Mouse (Mus musculus) right cerebral cortex, adult 18-20 months (tissue): ENCODE measurements at regions not wholly inside any gene's neighbourhood (a gene's known extent, or its start where the extent isn't known, plus 50 kb on each side); places are given as distances from the start of the nearest gene placed in this dataset.

Experiments
- DNase-seq: peaks from one replicate; pipeline ENCODE4 v3.0.0; 2022; ENCODE audit warnings: mixed read lengths

DNA sequence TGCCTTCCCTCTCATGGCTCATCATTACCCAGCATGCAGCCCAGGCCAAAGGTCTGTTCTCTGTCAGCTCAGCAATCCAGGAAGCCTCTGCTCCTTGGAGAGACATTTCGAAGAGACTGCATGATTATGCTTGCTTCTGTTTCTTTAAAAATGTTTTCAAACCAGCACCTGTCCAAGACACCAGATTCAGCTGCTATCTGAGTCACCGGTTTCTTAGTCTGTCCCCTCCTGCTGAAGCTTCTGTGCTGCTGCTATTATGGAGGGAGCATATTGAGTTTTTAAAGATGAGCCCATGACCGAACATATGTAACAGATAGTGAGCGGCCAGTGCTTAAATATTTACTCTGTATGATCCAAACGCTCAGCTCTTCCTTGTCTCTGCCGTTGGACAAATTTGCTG lies 506.2 kb downstream of the Med13l start:
- peak; percentile 11 for DNase-seq

DNA sequence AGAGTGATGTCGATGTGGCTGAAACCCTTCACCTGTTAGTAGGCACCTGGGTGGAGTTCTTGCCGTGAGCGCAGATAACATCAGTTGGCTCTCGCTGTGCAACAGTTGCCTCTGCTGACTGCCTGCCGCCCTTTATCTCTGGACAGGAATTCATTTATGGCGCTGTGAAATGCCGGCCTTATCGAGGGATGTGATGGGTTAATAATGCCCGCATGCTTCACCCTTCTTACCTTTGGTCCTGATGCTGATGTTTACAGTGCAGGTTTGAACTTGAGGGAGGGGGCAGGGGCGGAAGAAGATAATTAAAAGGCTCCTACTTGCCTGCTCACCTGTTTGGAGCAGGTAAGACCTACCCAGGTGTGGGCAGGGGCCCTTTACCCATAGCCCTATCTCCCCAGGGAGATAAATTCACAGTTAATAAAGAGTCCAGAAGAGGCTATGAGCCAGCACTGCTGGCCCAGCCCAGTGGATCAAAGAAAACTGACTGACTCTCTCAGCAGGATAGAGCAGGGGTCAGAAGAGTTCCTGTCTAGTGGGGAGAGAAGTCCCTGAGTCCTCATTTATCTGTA lies 509.4 kb downstream of the Med13l start:
- no peak for DNase-seq

DNA sequence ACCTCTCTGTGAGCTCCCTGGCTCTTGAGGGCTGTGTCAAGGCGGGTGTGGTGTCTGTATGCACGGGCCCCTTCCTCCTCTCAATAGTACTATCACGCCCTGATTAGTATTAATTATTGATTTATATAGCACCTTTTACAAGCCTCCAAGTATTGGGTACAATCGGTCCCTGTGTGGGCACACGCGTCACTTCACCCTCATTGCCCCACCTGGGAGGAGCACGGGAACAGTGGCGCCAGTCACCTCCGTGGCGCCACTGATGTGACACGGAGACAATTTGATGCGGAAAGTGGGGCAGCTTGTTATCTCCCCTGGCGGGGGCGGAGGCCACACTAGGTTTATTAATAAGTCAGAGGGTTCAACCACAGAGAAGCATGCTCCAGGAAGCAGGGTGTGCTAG lies 512.2 kb downstream of the Med13l start:
- no peak for DNase-seq

DNA sequence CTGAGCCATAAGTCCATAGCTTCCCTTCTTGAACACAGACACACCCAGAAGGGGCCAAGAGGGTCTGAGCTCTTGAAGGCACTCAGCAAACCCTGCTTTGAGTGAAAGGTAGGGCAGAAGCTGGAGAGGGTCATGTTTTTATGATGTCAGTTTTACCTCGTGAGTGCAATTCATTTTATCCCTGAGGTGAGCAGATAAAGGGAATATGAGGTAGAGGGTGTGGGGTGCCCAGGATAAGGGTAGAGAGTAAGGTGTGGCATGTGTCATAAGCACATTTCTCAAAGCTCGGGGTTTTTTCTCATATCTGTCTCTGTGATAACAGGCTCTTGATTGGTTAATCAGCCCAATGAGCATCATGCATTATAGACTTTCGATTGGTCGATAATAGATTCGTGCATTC lies 520.3 kb downstream of the Med13l start:
- DNase-seq: no peak

DNA sequence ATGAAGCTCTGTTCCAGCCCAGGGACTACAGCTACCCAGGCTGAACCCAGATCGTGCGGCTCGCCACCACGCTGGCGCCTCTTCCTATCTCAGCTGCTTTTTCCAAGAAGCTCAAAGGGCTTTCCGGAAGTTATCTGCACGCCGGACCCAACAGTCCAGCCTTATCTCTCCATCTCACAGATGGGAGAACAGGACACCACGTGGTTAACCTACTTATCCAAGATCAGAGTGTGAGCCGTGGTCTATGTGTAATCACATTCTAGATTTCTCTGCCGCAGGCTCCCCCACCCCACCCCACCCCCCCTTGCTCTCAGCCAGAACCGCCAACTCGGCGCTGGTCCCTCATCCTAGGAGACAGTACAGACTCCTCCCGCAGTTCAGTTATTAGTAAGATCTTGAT lies 522.4 kb downstream of the Med13l start:
- no peak for DNase-seq

DNA sequence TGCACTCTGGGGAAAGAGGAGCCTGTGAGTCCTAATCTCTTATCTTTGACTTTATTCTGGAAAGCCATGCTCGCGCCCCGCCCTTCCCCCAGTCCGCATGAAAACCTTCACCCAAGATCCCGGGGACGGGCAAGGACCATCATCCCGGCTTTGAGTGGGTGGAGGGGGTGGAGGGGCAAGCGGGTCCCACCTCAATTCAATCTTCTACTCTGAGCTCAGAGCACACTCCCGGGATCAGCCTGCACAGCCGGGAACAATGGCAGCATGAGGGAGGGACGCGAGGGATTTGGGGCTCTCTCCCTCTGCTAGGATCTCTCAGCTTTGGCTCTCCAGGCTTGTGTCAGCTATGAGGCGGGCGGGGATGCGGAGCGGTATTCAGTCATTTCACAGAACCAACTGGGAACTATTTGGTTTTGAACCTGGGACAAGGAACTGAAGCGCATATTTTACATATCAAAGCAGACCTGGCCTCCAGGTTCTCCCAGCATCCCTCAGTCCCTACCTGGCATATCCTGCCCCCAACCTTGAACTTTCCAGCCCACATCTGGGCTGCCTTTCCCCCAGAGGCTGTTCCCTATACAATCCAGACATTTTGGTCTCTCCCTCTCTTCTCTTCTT lies 537.2 kb downstream of the Med13l start:
- no peak for DNase-seq

DNA sequence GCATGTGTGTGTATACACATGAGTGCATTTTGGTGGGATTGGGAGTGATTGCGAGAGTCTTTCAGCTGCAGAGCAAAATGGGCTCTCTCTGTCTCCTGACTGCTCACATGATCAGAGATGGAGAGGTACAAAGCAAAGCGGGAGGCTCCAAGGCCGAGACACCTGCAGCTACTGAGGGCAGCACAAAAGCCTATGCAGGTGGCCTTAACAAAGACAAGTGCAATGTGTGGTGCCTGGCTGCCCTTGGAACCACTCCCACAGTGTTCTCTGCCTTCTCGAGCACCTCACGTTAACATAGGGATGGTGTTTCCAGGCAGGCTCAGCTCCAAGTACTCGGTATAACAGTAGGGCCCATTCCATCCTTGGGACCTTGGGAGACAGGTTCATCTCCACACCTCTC lies 539.3 kb downstream of the Med13l start:
- no peak for DNase-seq

DNA sequence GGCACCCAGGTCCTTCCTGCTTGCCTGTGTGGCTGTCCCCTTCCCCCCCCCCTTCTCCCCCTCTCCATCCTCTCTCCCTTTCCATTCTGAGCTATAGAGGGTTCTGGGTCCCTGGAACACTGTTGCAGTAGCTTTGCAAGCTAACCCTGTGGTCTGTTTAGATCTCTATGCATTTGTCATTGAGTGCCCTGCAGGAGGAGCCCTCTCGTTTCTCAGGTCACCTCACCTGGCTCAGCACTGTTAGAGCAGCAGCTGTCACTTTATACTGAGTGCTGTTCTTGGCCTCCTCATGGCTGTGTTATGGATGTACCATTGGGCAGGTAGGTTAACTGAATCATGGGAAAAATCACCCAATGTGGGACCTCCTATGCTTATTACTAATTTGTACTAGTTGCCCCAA lies 543.0 kb downstream of the Med13l start:
- DNase-seq: no peak

DNA sequence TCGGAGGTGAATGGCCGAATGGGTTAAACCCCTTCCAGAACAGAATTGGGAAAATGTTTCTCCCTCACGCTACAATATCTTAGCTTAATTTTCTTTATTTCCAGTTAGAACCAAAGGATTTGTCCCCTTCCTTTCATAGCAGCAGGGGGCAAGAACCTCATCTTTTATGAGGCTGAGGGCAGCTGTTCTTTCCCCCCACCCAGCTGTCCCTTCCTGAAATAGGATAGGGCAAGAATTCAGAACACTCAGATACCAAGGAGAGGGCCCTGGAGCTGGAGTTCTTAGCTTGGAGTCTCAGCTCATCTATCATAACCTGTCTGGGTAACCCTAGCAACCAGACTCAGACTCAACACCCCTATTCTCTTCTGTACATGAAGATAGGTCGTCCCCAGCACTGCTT lies 547.4 kb downstream of the Med13l start:
- no peak for DNase-seq

DNA sequence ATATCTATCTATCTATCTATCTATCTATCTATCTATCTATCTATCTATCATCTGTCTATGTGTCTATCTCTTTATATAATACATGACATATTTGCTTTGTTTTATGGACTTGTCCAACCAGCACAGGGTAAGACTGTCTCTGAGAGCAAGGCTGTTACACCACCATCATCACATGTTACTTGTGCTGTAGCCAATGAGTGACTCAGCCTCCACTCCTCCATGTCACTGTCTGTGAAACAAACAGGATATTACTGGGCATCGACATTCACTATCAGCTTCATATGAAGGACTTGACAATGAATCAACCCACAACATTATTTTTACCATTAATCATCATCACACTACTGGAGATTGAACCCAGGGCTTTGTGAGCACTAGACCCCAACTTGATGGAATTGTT lies 549.0 kb downstream of the Med13l start:
- no peak for DNase-seq

DNA sequence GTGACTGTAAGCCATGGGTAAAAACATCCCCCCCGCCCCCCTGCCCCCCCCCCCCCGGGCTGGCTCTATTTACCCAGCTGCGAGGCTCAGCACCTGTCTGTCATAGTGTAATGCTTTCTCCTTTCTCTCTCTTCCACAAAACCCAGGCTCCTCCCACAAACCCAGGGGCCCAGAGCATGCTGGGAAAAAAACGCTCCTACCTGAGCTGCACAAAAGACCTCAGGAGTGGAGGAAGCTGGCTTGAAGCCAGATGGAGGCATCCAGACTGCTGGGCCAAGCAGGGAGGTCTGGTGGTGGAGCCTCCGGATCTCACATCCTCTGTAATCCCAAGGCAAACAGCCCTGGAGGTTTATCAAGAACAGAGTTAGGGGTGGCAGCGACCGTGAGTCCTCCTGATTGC lies 553.6 kb downstream of the Med13l start:
- DNase-seq: no peak

DNA sequence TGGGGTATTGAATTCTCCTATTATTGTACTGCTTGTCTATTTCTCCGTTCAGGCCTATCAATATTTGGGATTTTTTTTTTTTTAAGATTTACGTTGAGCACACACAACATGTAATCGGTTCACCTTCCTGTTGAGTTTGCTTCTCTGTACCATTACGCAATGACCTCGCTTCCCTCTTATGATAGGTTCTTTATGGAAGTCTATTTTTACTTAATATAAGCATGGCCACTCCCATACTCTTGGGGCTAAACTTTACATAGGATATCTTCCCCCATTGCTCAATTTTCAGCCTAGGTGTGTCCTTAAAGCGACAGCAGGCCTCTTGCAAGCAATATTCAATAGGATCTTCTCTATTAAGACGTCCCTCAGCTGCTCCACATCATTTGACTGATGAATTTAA lies 544.7 kb upstream of the Tbx3 start:
- no peak for DNase-seq

DNA sequence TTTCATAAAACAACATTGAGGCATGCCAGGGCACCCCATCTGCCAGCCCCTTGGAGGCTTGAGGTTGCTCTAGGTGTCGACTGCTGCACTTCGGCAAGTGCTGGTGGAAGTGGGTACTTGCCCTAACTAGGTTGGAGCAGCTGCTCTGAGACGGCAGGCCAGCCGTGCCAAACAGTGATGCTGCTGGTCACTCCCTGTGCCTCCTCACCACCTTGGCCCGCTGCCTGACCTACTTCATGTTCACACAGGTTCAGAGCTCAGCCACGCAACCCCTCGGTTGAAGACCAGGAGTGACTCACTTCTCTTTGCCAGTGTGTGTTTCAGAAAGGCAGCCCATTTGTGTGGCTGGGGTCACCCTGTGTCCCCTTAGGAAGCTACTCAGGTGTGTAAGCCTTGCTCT lies 540.3 kb upstream of the Tbx3 start:
- no peak for DNase-seq

DNA sequence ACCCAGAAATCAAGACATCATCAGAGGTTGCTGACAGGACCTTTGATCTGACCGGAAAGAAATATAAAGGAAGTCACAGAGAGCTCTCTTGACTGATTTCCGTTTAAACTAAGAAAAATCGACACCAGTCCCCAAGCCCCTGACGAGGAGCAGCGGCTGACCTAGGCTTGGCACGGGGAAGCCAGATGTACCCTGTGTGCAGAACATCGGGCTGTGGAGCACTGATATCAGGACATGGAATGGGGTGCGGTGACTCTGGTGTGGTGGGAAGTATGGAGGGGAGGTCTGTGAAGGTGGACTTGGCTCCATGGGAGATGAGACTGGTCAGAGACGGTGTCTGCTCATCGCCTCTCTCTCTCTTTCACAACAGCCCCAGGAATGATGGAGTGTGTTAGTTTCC lies 539.0 kb upstream of the Tbx3 start:
- no peak for DNase-seq

DNA sequence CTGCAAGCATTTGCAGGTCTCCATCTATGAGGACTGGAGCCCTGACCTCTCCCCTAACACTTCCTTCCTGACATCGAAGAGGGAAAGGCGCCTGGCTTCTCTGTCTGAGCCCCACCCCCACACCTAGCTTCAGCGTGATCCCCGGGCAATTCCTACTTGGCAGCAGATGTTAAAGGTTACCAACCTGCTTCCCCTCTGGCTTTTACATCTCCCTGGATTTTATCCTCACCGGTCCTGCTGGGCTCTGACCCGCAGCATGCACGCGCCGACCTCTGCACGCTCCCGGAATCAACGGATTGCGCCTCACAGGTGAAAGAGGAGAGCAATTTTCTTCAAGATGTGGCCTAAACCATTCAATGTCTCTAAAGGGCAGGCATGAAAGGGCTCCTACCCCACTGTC lies 537.1 kb upstream of the Tbx3 start:
- no peak for DNase-seq

DNA sequence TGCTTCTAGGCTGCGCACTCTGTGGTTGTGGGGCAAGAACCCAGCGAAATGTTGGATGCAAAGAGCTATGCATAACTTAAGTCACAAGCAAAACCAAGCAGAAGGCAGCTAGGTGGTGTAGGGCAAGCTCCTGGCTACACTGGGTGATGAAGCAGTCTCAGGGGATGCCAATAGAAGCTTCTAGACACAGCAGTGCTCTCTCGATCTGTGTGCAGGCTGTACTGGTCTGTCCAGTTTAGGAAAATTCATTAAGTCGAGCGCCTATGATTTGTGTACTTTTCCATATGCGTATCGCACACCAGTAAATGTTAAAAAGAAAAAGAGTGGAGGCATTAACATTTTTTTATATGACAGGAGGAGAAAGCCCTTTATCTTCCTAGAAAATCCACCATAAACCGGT lies 533.6 kb upstream of the Tbx3 start:
- no peak for DNase-seq

DNA sequence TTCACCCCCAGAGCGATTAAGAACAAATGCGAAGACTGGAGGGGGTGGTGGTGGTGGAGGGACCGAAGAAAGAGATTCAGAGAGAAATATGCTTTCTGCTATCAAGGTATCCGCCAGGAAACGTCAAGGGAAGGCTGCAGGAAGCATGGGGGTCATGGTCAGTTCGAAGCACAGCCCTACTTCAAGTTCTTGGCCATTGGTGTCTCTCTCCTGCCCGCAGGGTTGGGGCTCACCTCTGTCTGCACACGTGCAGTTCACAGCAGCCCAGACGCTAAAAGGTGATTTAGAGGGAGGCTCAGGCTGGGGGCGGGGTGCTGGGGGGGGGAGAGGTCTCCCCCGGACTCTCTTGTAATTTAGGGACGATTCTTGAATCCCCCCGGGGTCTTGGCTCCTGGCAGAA lies 533.1 kb upstream of the Tbx3 start:
- DNase-seq: no peak

DNA sequence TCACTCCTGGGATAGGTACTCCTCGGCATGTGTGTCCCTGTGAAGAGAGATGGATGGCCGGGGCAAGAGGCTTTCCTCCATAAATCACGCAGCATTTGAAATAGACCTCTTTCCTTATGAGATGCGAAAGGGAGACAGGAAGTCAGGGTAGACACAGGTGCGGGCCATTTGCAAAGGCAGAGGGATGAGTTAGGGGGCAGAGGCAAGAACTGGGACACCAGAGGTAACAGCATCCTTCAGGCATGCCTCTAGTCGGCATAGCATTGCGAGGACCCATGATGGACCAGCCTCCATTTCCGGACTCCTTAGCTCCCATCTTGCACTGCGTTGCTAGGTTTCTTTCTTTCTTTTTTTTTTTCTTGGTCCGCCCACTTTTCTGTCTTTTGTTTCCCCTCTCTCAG lies 532.6 kb upstream of the Tbx3 start:
- no peak for DNase-seq

DNA sequence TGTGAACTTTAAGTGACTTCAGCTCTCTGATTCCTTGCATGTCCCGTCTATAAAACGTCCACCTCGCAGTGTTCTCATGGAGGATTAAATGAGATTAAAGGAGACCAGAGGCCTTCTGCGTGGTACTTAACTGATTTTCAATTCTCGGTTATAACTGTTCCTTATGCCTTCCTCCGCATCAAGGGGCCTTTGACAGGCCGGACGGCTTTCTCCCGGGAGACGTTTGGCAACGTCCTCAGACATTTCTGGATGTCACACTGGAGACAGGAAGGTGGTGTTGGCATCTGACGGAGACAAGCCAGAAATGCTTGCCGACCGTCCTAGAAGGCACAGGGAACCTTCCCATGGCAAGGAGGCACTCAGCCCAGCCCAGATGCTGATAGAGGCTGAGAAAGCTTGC lies 532.2 kb upstream of the Tbx3 start:
- DNase-seq: no peak

DNA sequence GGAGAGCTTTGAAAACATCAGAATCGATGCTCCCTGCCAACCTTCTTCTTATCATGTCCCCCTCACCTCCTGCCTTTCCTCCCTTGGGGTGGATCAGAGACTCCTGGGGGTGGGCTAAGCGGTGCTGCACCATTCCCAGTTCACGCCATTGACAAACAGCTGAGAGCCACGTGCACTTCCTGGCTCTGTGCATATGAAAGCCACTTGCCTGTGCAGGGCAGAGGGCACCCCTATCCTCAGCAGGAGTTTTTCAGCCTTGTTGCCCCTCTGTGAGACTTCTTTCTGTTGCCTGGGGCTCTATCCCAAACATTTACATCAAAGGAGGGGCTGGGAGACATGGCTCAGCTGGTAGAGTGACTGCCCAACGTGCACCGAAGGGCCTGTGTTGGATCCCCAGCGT lies 531.1 kb upstream of the Tbx3 start:
- DNase-seq: no peak

DNA sequence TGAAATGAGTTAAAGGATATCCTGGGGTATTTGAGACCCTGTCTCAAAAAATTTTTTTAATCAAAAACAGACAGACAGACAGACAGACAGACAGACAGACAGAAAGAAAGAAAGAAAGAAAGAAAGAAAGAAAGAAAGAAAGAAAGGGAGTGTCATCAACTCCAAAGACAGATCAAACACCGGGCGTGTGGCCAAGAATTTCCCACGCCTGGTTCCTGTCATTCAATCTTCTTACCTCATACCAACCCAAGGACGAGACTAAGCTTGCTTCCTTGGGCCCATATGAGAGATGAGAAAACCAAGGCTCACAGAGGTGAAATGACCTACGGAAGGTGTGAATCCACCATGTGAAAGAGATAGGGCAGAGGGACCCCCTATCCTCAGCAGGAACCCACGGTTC lies 530.7 kb upstream of the Tbx3 start:
- no peak for DNase-seq

DNA sequence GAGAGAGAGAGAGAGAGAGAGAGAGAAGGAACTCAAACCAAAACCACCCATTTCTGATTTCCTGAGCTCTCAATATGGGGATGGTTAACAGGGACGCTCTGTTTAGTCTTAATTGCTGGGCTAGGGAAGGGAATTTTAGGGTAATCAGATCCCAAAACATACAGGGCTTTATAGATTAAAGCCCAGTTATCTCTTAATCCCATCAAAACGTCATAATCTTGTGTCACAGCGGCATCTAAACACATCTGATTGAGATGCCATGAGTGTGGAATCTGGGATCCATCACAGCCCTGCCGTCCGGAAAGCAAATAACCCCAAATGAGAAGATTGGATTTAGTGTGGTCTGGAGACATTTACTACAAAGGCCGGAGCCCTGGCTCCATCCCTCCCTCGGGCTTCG lies 527.1 kb upstream of the Tbx3 start:
- DNase-seq: no peak

DNA sequence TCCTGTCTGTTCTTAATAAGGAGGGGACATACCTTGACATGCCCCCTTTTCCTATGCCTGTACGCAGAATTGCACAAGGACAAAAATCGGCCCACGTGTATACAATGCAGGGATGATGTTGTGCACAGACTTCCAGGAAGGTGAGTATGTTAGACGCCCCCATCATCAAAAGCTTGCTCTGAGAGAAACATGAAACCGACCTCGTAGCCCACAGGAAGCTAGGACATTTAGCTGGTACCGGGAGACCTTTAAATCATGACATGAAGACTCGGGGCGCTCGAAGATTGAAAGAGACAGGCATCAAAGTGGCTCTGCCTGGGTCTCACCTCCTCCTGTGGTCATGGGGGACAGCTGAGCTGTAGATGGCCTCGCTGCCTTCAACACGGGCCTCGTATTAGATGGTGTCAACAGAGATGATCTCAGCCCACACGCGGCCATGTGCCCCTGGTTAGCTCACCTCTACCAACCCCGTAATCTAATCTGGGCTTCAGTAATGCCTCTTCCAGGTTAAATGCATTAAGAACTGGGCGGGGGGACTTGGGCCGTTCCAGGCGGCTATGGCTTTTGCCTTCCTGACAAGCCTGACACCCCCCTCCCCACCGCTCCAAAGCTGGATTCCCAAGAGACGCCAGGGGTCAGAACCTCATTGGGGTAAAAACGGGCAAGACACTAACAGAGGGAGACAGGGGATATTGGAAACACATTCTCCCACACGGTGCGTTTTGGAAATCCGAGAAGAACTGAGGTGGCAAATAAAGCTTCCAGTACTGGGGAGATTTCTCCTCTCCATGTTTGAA lies 520.9 kb upstream of the Tbx3 start:
- DNase-seq: no peak

DNA sequence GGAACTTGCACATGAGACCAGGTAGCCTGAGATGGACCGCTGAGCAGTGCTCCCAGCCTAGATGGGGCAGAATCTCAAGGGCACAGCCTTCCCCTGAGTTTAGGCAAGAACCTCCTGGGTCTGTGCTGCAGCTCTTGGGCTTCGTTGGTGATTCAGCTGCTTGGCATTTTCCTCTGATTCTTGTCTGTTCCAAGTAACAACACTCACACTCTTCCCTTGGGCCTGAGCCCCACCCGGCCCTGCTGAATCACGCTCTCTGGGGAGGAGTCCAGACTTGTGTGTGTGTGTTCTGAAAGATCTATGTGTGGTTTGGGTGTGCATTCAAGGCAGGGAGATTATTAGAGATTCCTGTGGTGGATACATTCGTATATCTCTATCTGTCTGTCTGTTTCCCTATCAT lies 517.4 kb upstream of the Tbx3 start:
- DNase-seq: no peak

DNA sequence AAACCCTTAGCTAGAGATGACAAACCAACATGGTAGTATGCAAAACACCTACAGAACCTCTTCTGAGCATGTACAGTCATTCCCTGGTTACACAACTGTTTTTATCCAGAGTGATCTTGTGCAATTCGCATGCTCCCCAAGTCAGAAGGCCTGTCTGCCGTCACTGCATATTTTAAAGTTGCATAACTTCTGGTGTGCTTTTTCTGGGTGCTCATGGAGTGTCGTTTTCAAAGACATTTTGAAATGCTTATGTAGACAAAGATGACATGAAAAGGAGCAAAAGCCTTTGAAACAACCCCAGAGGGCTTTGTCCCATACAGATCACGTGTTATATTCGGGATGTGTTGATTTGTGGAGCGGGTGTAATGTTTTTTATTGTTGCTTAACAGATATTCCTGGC lies 513.8 kb upstream of the Tbx3 start:
- DNase-seq: no peak
